29 mouse cellular contexts compared by ENCODE assay signal in genomic region chr5:96603974-96604769, GRCm38 (mm10).
A peak's percentile ranks its signal among the peaks of the same experiment; 100 is the strongest.
DNase-seq lines count a peak whose midpoint lies in the region; ATAC-seq and TF ChIP-seq lines count a peak whose summit lies in the region.
"Had no signal": no experiment of that assay in that cellular context is flagged by ENCODE, and none has a peak within 500 bp of the region (broad histone marks: within the 10 kb centered on the region; RNA-seq: fewer than 3 reads in every experiment).

No protein-coding gene starts in this region.

- 44% methylated on average over 7 of the region's 7 CpGs for WGBS in forebrain, embryonic 14.5 days
- WGBS in forebrain, embryonic 11.5 days = 67% methylated on average over 7 of the region's 7 CpGs
- 64% methylated on average over 7 of the region's 7 CpGs for WGBS in midbrain, embryonic 12.5 days
- 57% methylated on average over 7 of the region's 7 CpGs for WGBS in midbrain, postnatal 0 days
- 73% methylated on average over 7 of the region's 7 CpGs for WGBS in heart, embryonic 12.5 days
- WGBS in kidney, embryonic 16.5 days = 85% methylated on average over 7 of the region's 7 CpGs

- no peaks in the 10 kb centered on the region for H3K4me1 ChIP-seq in forebrain, embryonic 14.5 days (ENCODE audit: control insufficient read depth, insufficient read depth, low read length)
- no peaks in the 10 kb centered on the region for H3K4me1 ChIP-seq in forebrain, embryonic 11.5 days (replicated peaks; ENCODE audit: control insufficient read depth, insufficient read depth, low read length)
- no peaks in the 10 kb centered on the region for H3K4me1 ChIP-seq in midbrain, embryonic 12.5 days
- no peaks in the 10 kb centered on the region for H3K4me1 ChIP-seq in midbrain, postnatal 0 days (ENCODE audit: insufficient read depth, low read length)
- no peaks in the 10 kb centered on the region for H3K4me1 ChIP-seq in heart, embryonic 12.5 days (replicated peaks)
- H3K4me1 ChIP-seq in kidney, embryonic 16.5 days (ENCODE audit: insufficient read depth, low read length) = peaks cover 6% of the 10 kb centered on the region; the same call in 1 of the 2 replicates
- H3K4me1 ChIP-seq: heart, embryonic 15.5 days; neural tube, embryonic 12.5 days; stomach, embryonic 15.5 days had no signal

- H3K27me3 ChIP-seq in forebrain, embryonic 14.5 days (replicated peaks; ENCODE audit: control insufficient read depth, insufficient read depth, low read length) = no peaks in the 10 kb centered on the region
- H3K27me3 ChIP-seq in forebrain, embryonic 11.5 days (ENCODE audit: control insufficient read depth, insufficient read depth, low read length) = no peaks in the 10 kb centered on the region
- H3K27me3 ChIP-seq in midbrain, embryonic 12.5 days = no peaks in the 10 kb centered on the region
- H3K27me3 ChIP-seq in midbrain, postnatal 0 days (ENCODE audit: insufficient read depth, low read length) = no peaks in the 10 kb centered on the region
- H3K27me3 ChIP-seq in heart, embryonic 12.5 days (replicated peaks) = no peaks in the 10 kb centered on the region
- H3K27me3 ChIP-seq in kidney, embryonic 16.5 days (ENCODE audit: insufficient read depth, low read length) = no peaks in the 10 kb centered on the region
- H3K27me3 ChIP-seq: CH12.LX; embryonic facial prominence, embryonic 13.5 days; heart, embryonic 15.5 days; neural tube, embryonic 12.5 days; stomach, embryonic 15.5 days had no signal

- DNase-seq in forebrain, embryonic 14.5 days (ENCODE audit: low spot score) = peak; percentile 12
- DNase-seq in forebrain, embryonic 11.5 days (ENCODE audit: low spot score) = no peak
- DNase-seq in right cerebral cortex, adult 18-20 months = peak; percentile 23
- DNase-seq in right cerebral cortex, postnatal 25 days = no peak
- peak; percentile 23 for DNase-seq in midbrain, postnatal 0 days (ENCODE audit: low spot score)
- DNase-seq: adrenal gland, adult 2 months; cerebellum, adult 11 months; cerebellum, adult 9-11 months; forebrain, postnatal 0 days; gastrocnemius, postnatal 10 days; kidney, adult 11 months; kidney, postnatal 36 days; layer of hippocampus, postnatal 36 days; liver; lung, adult 2 months; lung, postnatal 10 days had no signal

- H3K9me3 ChIP-seq in forebrain, embryonic 14.5 days (replicated peaks; ENCODE audit: control insufficient read depth, low read length) = no peaks in the 10 kb centered on the region
- no peaks in the 10 kb centered on the region for H3K9me3 ChIP-seq in forebrain, embryonic 11.5 days (ENCODE audit: control insufficient read depth, low read length)
- no peaks in the 10 kb centered on the region for H3K9me3 ChIP-seq in midbrain, embryonic 12.5 days
- no peaks in the 10 kb centered on the region for H3K9me3 ChIP-seq in midbrain, postnatal 0 days (ENCODE audit: low read length)
- H3K9me3 ChIP-seq in heart, embryonic 12.5 days (replicated peaks) = no peaks in the 10 kb centered on the region
- no peaks in the 10 kb centered on the region for H3K9me3 ChIP-seq in kidney, embryonic 16.5 days (ENCODE audit: low read length)
- H3K9me3 ChIP-seq: embryonic facial prominence, embryonic 13.5 days; forebrain, embryonic 10.5 days; heart, embryonic 15.5 days; neural tube, embryonic 12.5 days; stomach, embryonic 15.5 days had no signal

- no peak for TF ChIP-seq CTCF in midbrain, postnatal 0 days (IDR thresholded peaks at IDR 0.05)

- no peaks in the 10 kb centered on the region for H3K36me3 ChIP-seq in forebrain, embryonic 14.5 days (ENCODE audit: control insufficient read depth, insufficient read depth, low read length)
- H3K36me3 ChIP-seq in forebrain, embryonic 11.5 days (ENCODE audit: control insufficient read depth, insufficient read depth, low read length) = no peaks in the 10 kb centered on the region
- no peaks in the 10 kb centered on the region for H3K36me3 ChIP-seq in midbrain, embryonic 12.5 days
- H3K36me3 ChIP-seq in midbrain, postnatal 0 days (ENCODE audit: insufficient read depth, low read length) = no peaks in the 10 kb centered on the region
- H3K36me3 ChIP-seq in heart, embryonic 12.5 days = peaks cover 9% of the 10 kb centered on the region; the same call in 1 of the 2 replicates
- peaks cover 12% of the 10 kb centered on the region; the same call in 1 of the 2 replicates for H3K36me3 ChIP-seq in kidney, embryonic 16.5 days (ENCODE audit: insufficient read depth, low read length)
- H3K36me3 ChIP-seq: forebrain, embryonic 10.5 days; heart, embryonic 15.5 days; neural tube, embryonic 12.5 days; stomach, embryonic 15.5 days had no signal

- no peak overlapping the region for H3K27ac ChIP-seq in forebrain, embryonic 14.5 days (ENCODE audit: low read depth, low read length)
- H3K27ac ChIP-seq in forebrain, embryonic 11.5 days (ENCODE audit: low read depth, low read length) = no peak overlapping the region
- H3K27ac ChIP-seq in midbrain, embryonic 12.5 days (replicated peaks) = no peak overlapping the region
- no peak overlapping the region for H3K27ac ChIP-seq in midbrain, postnatal 0 days (ENCODE audit: low read depth, low read length)
- no peak overlapping the region for H3K27ac ChIP-seq in heart, embryonic 12.5 days (ENCODE audit: poor library complexity, severe bottlenecking)
- no peak overlapping the region for H3K27ac ChIP-seq in kidney, embryonic 16.5 days (ENCODE audit: low read length)
- H3K27ac ChIP-seq: embryonic facial prominence, embryonic 13.5 days; forebrain, embryonic 10.5 days; heart, embryonic 15.5 days; layer of hippocampus, adult 2 months; liver, embryonic 14.5 days; neural tube, embryonic 12.5 days; stomach, embryonic 15.5 days had no signal

- ATAC-seq in forebrain, embryonic 14.5 days = no peak
- no peak for ATAC-seq in forebrain, embryonic 11.5 days (replicated peaks; ENCODE audit: low FRiP score)
- ATAC-seq in midbrain, embryonic 12.5 days (ENCODE audit: low FRiP score, low read depth) = 0 out of 2 replicates have a peak, but pooled peaks have one; percentile 34
- ATAC-seq in midbrain, postnatal 0 days (ENCODE audit: low FRiP score) = no peak
- no peak for ATAC-seq in heart, embryonic 12.5 days (ENCODE audit: insufficient number of reproducible peaks, low FRiP score)
- no peak for ATAC-seq in kidney, embryonic 16.5 days (ENCODE audit: low FRiP score, low TSS enrichment)
- ATAC-seq: activated CD4-positive, CD25-positive, alpha-beta regulatory T cell, adult 4 months; forebrain, postnatal 0 days had no signal

- no peak overlapping the region for H3K9ac ChIP-seq in forebrain, embryonic 14.5 days (ENCODE audit: low read length)
- no peak overlapping the region for H3K9ac ChIP-seq in forebrain, embryonic 11.5 days (ENCODE audit: low read length)
- no peak overlapping the region for H3K9ac ChIP-seq in midbrain, embryonic 12.5 days (replicated peaks)
- H3K9ac ChIP-seq in midbrain, postnatal 0 days (replicated peaks; ENCODE audit: low read length, poor library complexity, severe bottlenecking) = no peak overlapping the region
- no peak overlapping the region for H3K9ac ChIP-seq in heart, embryonic 12.5 days
- H3K9ac ChIP-seq in kidney, embryonic 16.5 days (replicated peaks; ENCODE audit: low read length) = no peak overlapping the region
- H3K9ac ChIP-seq: embryonic facial prominence, embryonic 13.5 days; forebrain, postnatal 0 days; heart, embryonic 15.5 days; liver, embryonic 14.5 days; neural tube, embryonic 12.5 days; stomach, embryonic 15.5 days had no signal

- no peak overlapping the region for H3K4me3 ChIP-seq in forebrain, embryonic 14.5 days (ENCODE audit: low read depth, low read length)
- no peak overlapping the region for H3K4me3 ChIP-seq in forebrain, embryonic 11.5 days (ENCODE audit: low read depth, low read length)
- no peak overlapping the region for H3K4me3 ChIP-seq in midbrain, embryonic 12.5 days
- no peak overlapping the region for H3K4me3 ChIP-seq in midbrain, postnatal 0 days (ENCODE audit: low read depth, low read length)
- H3K4me3 ChIP-seq in heart, embryonic 12.5 days = no peak overlapping the region
- no peak overlapping the region for H3K4me3 ChIP-seq in kidney, embryonic 16.5 days (ENCODE audit: low read length)
- H3K4me3 ChIP-seq: embryonic facial prominence, embryonic 13.5 days; forebrain, embryonic 10.5 days; heart, embryonic 15.5 days; layer of hippocampus, adult 2 months; myocyte; neural tube, embryonic 12.5 days; stomach, embryonic 15.5 days had no signal

- H3K4me2 ChIP-seq in forebrain, embryonic 14.5 days (ENCODE audit: low read length) = no peak overlapping the region
- no peak overlapping the region for H3K4me2 ChIP-seq in forebrain, embryonic 11.5 days (ENCODE audit: low read depth, low read length, severe bottlenecking)
- H3K4me2 ChIP-seq in midbrain, embryonic 12.5 days (replicated peaks) = no peak overlapping the region
- no peak overlapping the region for H3K4me2 ChIP-seq in midbrain, postnatal 0 days (ENCODE audit: low read depth, low read length, poor library complexity, severe bottlenecking)
- H3K4me2 ChIP-seq in heart, embryonic 12.5 days = no peak overlapping the region
- H3K4me2 ChIP-seq in kidney, embryonic 16.5 days (replicated peaks; ENCODE audit: low read depth, low read length) = no peak overlapping the region
- H3K4me2 ChIP-seq: embryonic facial prominence, embryonic 13.5 days; heart, embryonic 15.5 days; neural tube, embryonic 12.5 days; stomach, embryonic 15.5 days had no signal

Comparison
In these comparisons a context has a peak if more than half of its experiments do, and no peak if none do; other contexts are left out.
1. DNase-seq: peak in forebrain, embryonic 14.5 days (single experiment), right cerebral cortex, adult 18-20 months (single experiment) and midbrain, postnatal 0 days (single experiment); none in forebrain, embryonic 11.5 days (single experiment) and right cerebral cortex, postnatal 25 days (single experiment).